Mouse (Mus musculus) stomach, embryonic 16.5 days (tissue): Measurements from ENCODE around the gene Aire. TPM values are rescaled to one million over a fixed set of nuclear protein-coding genes. Genes with fewer than 3 reads are reported as not detected.

Source experiments
- ATAC-seq: fragments of 200-750 bp; cut with Nextera tagmentation; 2 replicates; pipeline ENCODE4 v1.8.0; 2017; ENCODE audit warnings: moderate number of reproducible peaks, moderate TSS enrichment; ENCODE audit not compliant: insufficient read depth, low FRiP score
- H3K27ac ChIP-seq: fragments of 300-500 bp; sonication (generic); 2 replicates; pipeline ENCODE4 v1.5.1; 2014; ENCODE audit warnings: low read length
- H3K27me3 ChIP-seq: fragments of 300-500 bp; sonication (generic); 2 replicates; pipeline ENCODE4 v1.6.1; 2014; ENCODE audit warnings: low read length, control low read depth, mixed read lengths; ENCODE audit not compliant: control insufficient read depth, insufficient read depth
- H3K36me3 ChIP-seq: fragments of 300-500 bp; sonication (generic); 2 replicates; pipeline ENCODE4 v1.6.1; 2014; ENCODE audit warnings: low read length; ENCODE audit not compliant: control insufficient read depth, insufficient read depth
- H3K4me1 ChIP-seq: fragments of 300-500 bp; sonication (generic); 2 replicates; pipeline ENCODE4 v1.6.1; 2014; ENCODE audit warnings: low read length, control low read depth, mixed read lengths; ENCODE audit not compliant: control insufficient read depth, insufficient read depth
- H3K4me2 ChIP-seq: fragments of 300-500 bp; sonication (generic); 2 replicates; pipeline ENCODE4 v1.6.1; 2014; ENCODE audit warnings: low read depth, low read length, mixed read lengths
- H3K4me3 ChIP-seq: fragments of 300-500 bp; sonication (generic); replicated peaks from 2 replicates; pipeline ENCODE4 v1.5.1; 2014; ENCODE audit warnings: mild to moderate bottlenecking, low read length
- H3K9ac ChIP-seq: fragments of 300-500 bp; sonication (generic); 2 replicates; pipeline ENCODE4 v1.6.1; 2014; ENCODE audit warnings: low read length
- H3K9me3 ChIP-seq: fragments of 300-500 bp; sonication (generic); replicated peaks from 2 replicates; pipeline ENCODE4 v1.6.1; 2016; ENCODE audit warnings: low read length, control low read depth; ENCODE audit not compliant: control insufficient read depth
- WGBS: fragments of 180-500 bp; shearing (Covaris S2); extraction: QIAGEN DNeasy Blood & Tissue Kit; methylation state at CpG from one replicate; pipeline ENCODE4 v1.1.7; 2014; 5-methylcytosine and 5-hydroxymethylcytosine counted together
- polyA plus RNA-seq: library from polyadenylated mRNA; unstranded; fragments of >200 nt; fragmentation: Nextera tagmentation; extraction: Ambion mirVana; gene quantifications from 2 replicates; pipeline ENCODE4 v1.2.1, GENCODE M21; 2015

The Aire gene
- polyA plus RNA-seq, 1 experiment from 2014 or later = 0.15 TPM

GRCm38 (mm10) chr10:78057056-78057455 lies 13.6 kb upstream of the Aire start:
- no peak overlapping the region for H3K27ac ChIP-seq
- H3K9me3 ChIP-seq = no peaks in the 10 kb centered on the region
- no peak overlapping the region for H3K4me3 ChIP-seq
- no peaks in the 10 kb centered on the region for H3K27me3 ChIP-seq
- H3K4me2 ChIP-seq = no peak overlapping the region
- ATAC-seq = no peak
- WGBS = 82% methylated on average over 8 of the region's 8 CpGs
- H3K4me1 ChIP-seq = peaks cover 3% of the 10 kb centered on the region; the same call in 1 of the 2 replicates
- H3K36me3 ChIP-seq = no peaks in the 10 kb centered on the region
- H3K9ac ChIP-seq = no peak overlapping the region

GRCm38 (mm10) chr10:78054633-78055565 lies 11.5 kb upstream of the Aire start:
- Histone ChIP-seq H3K9ac (no peak overlapping the region), H3K4me1 (peaks cover 3% of the 10 kb centered on the region; the same call in 1 of the 2 replicates), H3K36me3 (no peaks in the 10 kb centered on the region), H3K9me3 (no peaks in the 10 kb centered on the region), H3K27ac (no peak overlapping the region), H3K4me3 (no peak overlapping the region), H3K27me3 (no peaks in the 10 kb centered on the region), H3K4me2 (no peak overlapping the region)
- ATAC-seq = peak; percentile 57; the same call in 1 of the 2 replicates
- WGBS = 43% methylated on average over 19 of the region's 19 CpGs

GRCm38 (mm10) chr10:78049519-78050035 lies 6.2 kb upstream of the Aire start:
- Histone ChIP-seq H3K9me3 (no peaks in the 10 kb centered on the region), H3K27me3 (no peaks in the 10 kb centered on the region), H3K4me3 (no peak overlapping the region), H3K9ac (no peak overlapping the region), H3K27ac (no peak overlapping the region), H3K4me2 (no peak overlapping the region), H3K4me1 (no peaks in the 10 kb centered on the region), H3K36me3 (no peaks in the 10 kb centered on the region)
- 44% methylated on average over 11 of the region's 11 CpGs for WGBS
- no peak; the same call in 1 of the 2 replicates for ATAC-seq

GRCm38 (mm10) chr10:78048061-78048730 lies 4.8 kb upstream of the Aire start:
- Histone ChIP-seq H3K27ac (no peak overlapping the region), H3K4me3 (no peak overlapping the region), H3K36me3 (no peaks in the 10 kb centered on the region), H3K9me3 (no peaks in the 10 kb centered on the region), H3K27me3 (no peaks in the 10 kb centered on the region), H3K9ac (no peak overlapping the region), H3K4me2 (no peak overlapping the region), H3K4me1 (peaks cover 8% of the 10 kb centered on the region)
- no peak for ATAC-seq
- WGBS = 78% methylated on average over 9 of the region's 10 CpGs

DNA sequence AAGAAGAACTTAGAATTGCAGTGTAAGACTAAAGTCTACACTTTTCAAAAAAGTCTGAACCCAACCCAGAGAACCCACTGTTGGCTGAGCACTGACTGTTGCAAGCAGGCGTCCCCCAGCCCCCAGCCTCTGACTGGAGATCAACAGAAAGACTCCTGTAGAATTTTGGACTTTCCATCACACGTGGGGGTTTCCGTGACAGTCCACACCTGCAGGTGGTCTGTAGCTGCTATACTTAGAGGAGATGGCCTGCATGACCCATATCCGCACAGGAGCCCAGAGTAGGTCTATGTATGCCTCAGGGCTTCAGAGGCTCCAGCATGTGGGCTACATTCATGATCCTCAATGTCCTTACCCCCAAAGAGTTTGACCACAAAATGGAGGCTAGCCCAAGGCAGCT lies 3.0 kb upstream of the Aire start:
- WGBS = 80% methylated on average over 4 of the region's 4 CpGs

DNA sequence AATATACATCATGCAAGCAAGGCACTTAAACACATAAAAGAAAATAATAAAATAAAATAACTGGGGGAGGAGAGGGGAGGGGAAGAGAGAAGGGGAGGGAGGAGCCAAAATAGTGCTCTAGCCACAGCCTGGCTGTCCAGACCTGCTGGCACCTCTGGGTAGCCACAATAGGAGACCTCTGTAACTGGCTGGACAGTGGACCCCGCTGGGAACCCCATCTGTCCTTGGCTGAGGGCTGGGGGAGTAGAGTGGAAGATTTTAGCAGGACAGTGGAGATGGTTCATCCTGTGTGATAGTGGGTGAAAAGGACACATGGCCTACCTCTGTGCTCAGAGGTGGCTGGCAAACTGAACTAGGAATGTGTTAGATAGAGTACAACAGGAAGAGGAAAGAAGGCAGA lies 1.1 kb upstream of the Aire start:
- no peak for ATAC-seq
- Histone ChIP-seq H3K4me2 (no peak overlapping the region), H3K9ac (no peak overlapping the region), H3K4me1 (peaks cover 10% of the 10 kb centered on the region), H3K4me3 (no peak overlapping the region), H3K9me3 (no peaks in the 10 kb centered on the region), H3K27me3 (no peaks in the 10 kb centered on the region), H3K36me3 (no peaks in the 10 kb centered on the region), H3K27ac (no peak overlapping the region)
- 72% methylated on average over 1 of the region's 1 CpGs for WGBS

More for the DNA sequence above, 3.0 kb upstream of the Aire start:
- Histone ChIP-seq H3K9ac (no peak overlapping the region), H3K4me1 (peaks cover 10% of the 10 kb centered on the region), H3K4me3 (no peak overlapping the region), H3K27ac (no peak overlapping the region), H3K4me2 (no peak overlapping the region), H3K36me3 (no peaks in the 10 kb centered on the region), H3K27me3 (no peaks in the 10 kb centered on the region), H3K9me3 (no peaks in the 10 kb centered on the region)
- ATAC-seq = no peak

DNA sequence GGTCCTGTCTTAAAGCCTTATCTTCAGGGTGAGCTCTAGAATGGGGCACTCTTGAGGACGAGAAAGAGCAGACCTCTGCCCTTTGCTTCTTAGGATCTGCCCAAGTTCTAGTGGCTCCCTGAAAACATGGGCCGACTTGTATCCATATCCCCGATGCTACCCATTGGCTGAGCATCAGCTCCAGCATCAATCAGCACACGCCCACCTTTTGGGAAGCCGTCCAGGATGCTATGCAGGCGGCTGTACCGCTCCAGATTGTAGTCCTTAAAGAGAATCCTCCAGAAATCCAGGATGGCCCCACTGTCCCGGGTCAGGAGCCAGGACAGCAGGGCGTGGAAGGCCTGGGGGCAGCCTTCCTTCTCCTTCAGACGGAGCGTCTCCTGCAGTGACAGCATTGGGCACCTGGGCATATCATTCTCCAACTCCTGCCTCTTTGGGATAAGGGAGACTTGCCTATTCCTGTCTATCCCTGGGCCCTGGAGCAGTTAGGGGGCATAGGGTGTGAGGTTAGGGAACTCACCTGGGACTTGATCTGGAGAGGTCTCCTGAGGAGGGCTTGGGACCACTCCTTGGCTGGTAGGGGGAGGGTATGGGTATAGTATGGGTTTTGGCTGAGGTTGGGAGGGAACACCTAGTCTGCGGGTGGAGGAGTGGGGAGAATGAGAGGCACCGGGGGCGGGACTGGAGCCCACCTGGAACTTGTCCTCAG lies 559 bp downstream of the Aire start:
- Histone ChIP-seq H3K4me1 (peaks cover 10% of the 10 kb centered on the region), H3K4me2 (peak overlapping the region; percentile 57), H3K27ac (no peak overlapping the region), H3K9me3 (no peaks in the 10 kb centered on the region), H3K36me3 (no peaks in the 10 kb centered on the region), H3K9ac (0 out of 2 replicates have a peak overlapping the region, but pooled peaks have one; percentile 62), H3K27me3 (no peaks in the 10 kb centered on the region), H3K4me3 (peak overlapping the region; percentile 35)
- no peak for ATAC-seq
- 51% methylated on average over 14 of the region's 14 CpGs for WGBS

DNA sequence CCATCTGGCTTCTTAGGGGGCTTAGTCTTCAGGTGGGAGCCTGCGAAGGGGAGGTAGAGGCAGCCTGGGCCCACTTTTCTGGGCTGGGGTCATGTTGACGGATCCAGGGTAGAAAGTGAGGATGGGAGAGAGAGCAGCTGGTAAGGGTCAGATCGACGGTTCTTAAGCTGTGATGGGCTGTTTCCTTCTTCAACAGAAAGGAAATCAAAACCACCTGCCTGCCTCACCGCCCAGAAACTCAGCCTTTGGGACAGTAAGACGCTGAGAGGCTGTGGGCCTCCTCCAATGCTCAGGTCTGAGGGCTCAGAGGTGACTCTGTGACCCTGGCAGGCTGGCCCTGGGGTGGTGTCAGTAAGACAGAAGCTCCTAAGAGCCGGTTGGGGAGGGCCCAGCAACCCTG lies 1.3 kb downstream of the Aire start:
- 65% methylated on average over 7 of the region's 7 CpGs for WGBS
- Histone ChIP-seq H3K36me3 (no peaks in the 10 kb centered on the region), H3K4me2 (no peak overlapping the region), H3K4me3 (no peak overlapping the region), H3K27ac (no peak overlapping the region), H3K4me1 (peaks cover 10% of the 10 kb centered on the region), H3K27me3 (no peaks in the 10 kb centered on the region), H3K9me3 (no peaks in the 10 kb centered on the region), H3K9ac (no peak overlapping the region)
- ATAC-seq = no peak
